Mouse (Mus musculus) mature B cell (primary cell): Measurements from ENCODE around the gene Panx3.

Experiments used
- in situ Hi-C: fragments of 300-500 bp; cut with MboI; formaldehyde crosslinking; loops from 2 replicates; pipeline ENCODE4 v1.14.3; 2019

The Panx3 gene

GRCm38 (mm10) chr9:37634269-37634668 lies 34.8 kb downstream of the Panx3 start:
- in situ Hi-C loops: no loop called here

- in situ Hi-C loops: no loop called here
Observed at GRCm38 (mm10) chr9:37632305-37632704, 36.7 kb downstream of the Panx3 start.

- in situ Hi-C loops: no loop called here
Observed at GRCm38 (mm10) chr9:37629941-37630340, 39.1 kb downstream of the Panx3 start.

GRCm38 (mm10) chr9:37628581-37628980 lies 40.5 kb downstream of the Panx3 start:
- in situ Hi-C loops: no loop called here

GRCm38 (mm10) chr9:37627263-37627662 lies 41.8 kb downstream of the Panx3 start:
- in situ Hi-C loops: no loop called here

- in situ Hi-C loops: no loop called here
Observed at GRCm38 (mm10) chr9:37626103-37626567, 42.9 kb downstream of the Panx3 start.

GRCm38 (mm10) chr9:37625641-37626040 lies 43.4 kb downstream of the Panx3 start:
- in situ Hi-C loops: no loop called here

- in situ Hi-C loops: no loop called here
Observed at GRCm38 (mm10) chr9:37625129-37625528, 43.9 kb downstream of the Panx3 start.

- in situ Hi-C loops: no loop called here
Observed at GRCm38 (mm10) chr9:37624502-37624901, 44.5 kb downstream of the Panx3 start.

- in situ Hi-C loops: no loop called here
Observed at GRCm38 (mm10) chr9:37623981-37624380, 45.1 kb downstream of the Panx3 start.

GRCm38 (mm10) chr9:37621290-37621689 lies 47.7 kb downstream of the Panx3 start:
- in situ Hi-C loops: no loop called here

- in situ Hi-C loops: loop anchor here (5.0 kb wide), 1 partner anchor 154 kb away; no protein-coding TSS in a partner anchor
Observed at GRCm38 (mm10) chr9:37616770-37617169, 52.3 kb downstream of the Panx3 start.

GRCm38 (mm10) chr9:37615220-37615619 lies 53.8 kb downstream of the Panx3 start:
- in situ Hi-C loops: loop anchor here (5.0 kb wide), 1 partner anchor 153 kb away; no protein-coding TSS in a partner anchor

GRCm38 (mm10) chr9:37614316-37614715 lies 54.7 kb downstream of the Panx3 start:
- in situ Hi-C loops: no loop called here

GRCm38 (mm10) chr9:37613911-37614280 lies 55.1 kb downstream of the Panx3 start:
- in situ Hi-C loops: no loop called here

GRCm38 (mm10) chr9:37613182-37613910 lies 55.7 kb downstream of the Panx3 start, which contains the start of gene Spa17:
Gene Spa17, minus strand, starts transcription at chr9:37613722.
- in situ Hi-C loops: no loop called here
